Mouse (Mus musculus): ENCODE data around the gene Mknk1. TPM values are rescaled to one million over a fixed set of nuclear protein-coding genes. Genes with fewer than 3 reads are reported as not detected.

Gene Mknk1
- total RNA-seq, 2 experiments from 2014 or later = 21.8 to 22.2 TPM

- no peak for DNase-seq
Observed at GRCm38 (mm10) chr4:115847377-115847776, 8.4 kb downstream of the Mknk1 start.

GRCm38 (mm10) chr4:115848083-115848482 lies 9.1 kb downstream of the Mknk1 start:
- no peak for DNase-seq

GRCm38 (mm10) chr4:115848990-115849677 lies 10.1 kb downstream of the Mknk1 start:
- no peak for DNase-seq

GRCm38 (mm10) chr4:115850111-115850510 lies 11.1 kb downstream of the Mknk1 start:
- DNase-seq = no peak

- no peak for DNase-seq
Observed at GRCm38 (mm10) chr4:115850631-115851030, 11.6 kb downstream of the Mknk1 start.

- DNase-seq = no peak
Observed at GRCm38 (mm10) chr4:115851569-115851968, 12.6 kb downstream of the Mknk1 start.

GRCm38 (mm10) chr4:115855100-115855499 lies 16.1 kb downstream of the Mknk1 start:
- DNase-seq = no peak

GRCm38 (mm10) chr4:115855609-115856008 lies 16.6 kb downstream of the Mknk1 start:
- no peak for DNase-seq

- DNase-seq = no peak
Observed at GRCm38 (mm10) chr4:115856282-115856681, 17.3 kb downstream of the Mknk1 start.

- DNase-seq = no peak
Observed at GRCm38 (mm10) chr4:115857293-115857883, 18.4 kb downstream of the Mknk1 start.

- DNase-seq = no peak
Observed at GRCm38 (mm10) chr4:115863352-115863751, 24.4 kb downstream of the Mknk1 start.

GRCm38 (mm10) chr4:115863880-115864279 lies 24.9 kb downstream of the Mknk1 start:
- DNase-seq = no peak

- DNase-seq = no peak
Observed at GRCm38 (mm10) chr4:115869512-115870210, 30.7 kb downstream of the Mknk1 start.

- DNase-seq = no peak
Observed at GRCm38 (mm10) chr4:115873231-115873630, 34.2 kb downstream of the Mknk1 start.

- DNase-seq = no peak
Observed at GRCm38 (mm10) chr4:115878216-115878678, 39.2 kb downstream of the Mknk1 start.

GRCm38 (mm10) chr4:115878828-115879227 lies 39.8 kb downstream of the Mknk1 start:
- DNase-seq = no peak

- DNase-seq = no peak
Observed at GRCm38 (mm10) chr4:115881183-115881582, 42.2 kb downstream of the Mknk1 start.

GRCm38 (mm10) chr4:115882195-115882594 lies 43.2 kb downstream of the Mknk1 start:
- DNase-seq = no peak

- no peak for DNase-seq
Observed at GRCm38 (mm10) chr4:115884022-115884421, 45.0 kb downstream of the Mknk1 start, which contains the start of gene Kncn. Kncn (plus strand) TSS chr4:115884400.

GRCm38 (mm10) chr4:115885846-115886245 lies 46.8 kb downstream of the Mknk1 start:
- DNase-seq = no peak

- DNase-seq = no peak
Observed at GRCm38 (mm10) chr4:115886875-115887274, 47.9 kb downstream of the Mknk1 start.

- no peak for DNase-seq
Observed at GRCm38 (mm10) chr4:115890066-115890465, 51.1 kb downstream of the Mknk1 start.

- no peak for DNase-seq
Observed at GRCm38 (mm10) chr4:115890553-115890952, 51.6 kb downstream of the Mknk1 start, which contains the start of gene 6430628N08Rik. 6430628N08Rik (plus strand) TSS chr4:115890665.

Measured in gastrocnemius, postnatal 25 days (tissue).